Mouse (Mus musculus) kidney, adult 10 weeks (tissue): Measurements from ENCODE around the gene Paqr5. TPM values are rescaled to one million over a fixed set of nuclear protein-coding genes. Genes with fewer than 3 reads are reported as not detected.

ENCODE experiments used
- polyA plus RNA-seq: library from polyadenylated mRNA; stranded (reverse); fragments of 350-450 nt; fragmentation: Illumina TruSeq; extraction: RNeasy Lipid Tissue Mini Kit (QIAGEN cat#74804); gene quantifications from one replicate; pipeline ENCODE4 v1.2.3, GENCODE M21; 2014; ENCODE audit warnings: low read depth, low replicate concordance

Gene Paqr5
- polyA plus RNA-seq: 64.5 TPM

GRCm38 (mm10) chr9:62026600-62026999 is at the start of gene Paqr5:
Gene Paqr5 (minus strand): TSS chr9:62026856.

GRCm38 (mm10) chr9:61946623-61947401 is 79.8 kb downstream of the Paqr5 start, which contains the start of gene Kif23:
Gene Kif23 (minus strand): TSS chr9:61946774.

GRCm38 (mm10) chr9:61914203-61914916 is 112.3 kb downstream of the Paqr5 start, which contains the start of gene Rplp1:
Gene Rplp1 (minus strand): TSS chr9:61914542.

Other genes with a start within 250 kb of the Paqr5 start
- 41.5 TPM for gene Rplp1, start 112.3 kb downstream of the Paqr5 start, polyA plus RNA-seq
- gene Kif23, start 80.1 kb downstream of the Paqr5 start, polyA plus RNA-seq: 6.3 TPM
- 19.6 TPM for gene Glce, start 95.8 kb upstream of the Paqr5 start, polyA plus RNA-seq